Mouse (Mus musculus): ENCODE results near the gene Rad50. TPM values are rescaled to one million over a fixed set of nuclear protein-coding genes. Genes with fewer than 3 reads are reported as not detected.
A peak's percentile ranks its signal among the peaks of the same experiment; 100 is the strongest.

The Rad50 gene
- polyA plus RNA-seq, 2 experiments = 11.1 to 21.2 TPM

DNA sequence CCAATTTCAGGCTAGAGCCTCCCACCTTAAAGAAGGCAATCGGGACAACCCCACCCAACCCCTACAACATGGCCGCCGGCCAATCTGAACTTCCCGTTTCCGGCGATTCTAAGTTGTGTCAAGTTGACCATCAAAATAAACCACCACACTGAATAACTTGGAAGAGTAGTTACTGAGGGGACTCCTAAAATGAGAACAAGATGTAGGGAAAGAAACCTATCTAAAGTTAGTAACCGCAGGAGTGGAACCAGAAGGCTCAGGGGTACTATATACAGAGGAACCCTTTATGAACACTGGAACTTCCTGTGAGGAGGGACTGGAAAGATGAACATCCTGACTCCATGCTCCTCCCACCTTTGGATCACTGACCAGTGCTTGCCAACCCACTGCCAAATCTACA, 24.3 kb upstream of the Rad50 start:
- Histone ChIP-seq H3K9ac (ENCODE audit: low read depth, low read length, severe bottlenecking) (no peak overlapping the region), H3K36me3 (ENCODE audit: control insufficient read depth, insufficient read depth, low read length) (no peaks in the 10 kb centered on the region), H3K27me3 (ENCODE audit: control insufficient read depth, insufficient read depth, low read length) (no peaks in the 10 kb centered on the region), H3K27ac (replicated peaks; ENCODE audit: low read depth, low read length) (no peak overlapping the region), H3K4me1 (ENCODE audit: control insufficient read depth, insufficient read depth, low read length) (no peaks in the 10 kb centered on the region), H3K4me3 (replicated peaks; ENCODE audit: low read length) (no peak overlapping the region), H3K4me2 (replicated peaks; ENCODE audit: low read depth, low read length, severe bottlenecking) (no peak overlapping the region), H3K9me3 (ENCODE audit: control insufficient read depth, low read length) (no peaks in the 10 kb centered on the region)
- ATAC-seq (ENCODE audit: low FRiP score, low read depth) (no peak), DNase-seq (ENCODE audit: low spot score) (no peak)
- WGBS = 94% methylated on average over 7 of the region's 7 CpGs
- no peak for TF ChIP-seq POLR2A (IDR thresholded peaks at IDR 0.05; ENCODE audit: borderline replicate concordance, extremely low read depth, insufficient read depth, insufficient read length)

DNA sequence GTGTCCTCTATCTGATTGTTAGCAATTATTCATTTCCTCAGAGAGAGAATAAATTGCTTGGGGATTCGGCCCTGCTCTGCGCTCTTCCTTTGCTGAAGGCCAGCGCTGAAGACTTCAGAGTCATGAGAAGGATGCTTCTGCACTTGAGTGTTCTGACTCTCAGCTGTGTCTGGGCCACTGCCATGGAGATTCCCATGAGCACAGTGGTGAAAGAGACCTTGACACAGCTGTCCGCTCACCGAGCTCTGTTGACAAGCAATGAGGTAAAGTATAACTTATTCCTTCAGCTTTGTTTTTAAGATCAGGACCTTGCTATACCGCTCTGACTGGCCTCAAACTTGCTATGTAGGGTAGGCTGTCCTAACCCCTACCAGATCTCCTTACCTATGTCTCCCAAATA, 13.6 kb upstream of the Rad50 start, which contains the start of gene Il5:
Il5 (plus strand) TSS at position 80 of the 400 bp plus-strand sequence.
- ATAC-seq (ENCODE audit: low FRiP score, low read depth) (no peak), DNase-seq (ENCODE audit: low spot score) (no peak)
- TF ChIP-seq POLR2A (IDR thresholded peaks at IDR 0.05; ENCODE audit: borderline replicate concordance, extremely low read depth, insufficient read depth, insufficient read length) = no peak
- no peaks in the 10 kb centered on the region for H3K27me3 ChIP-seq (ENCODE audit: control insufficient read depth, insufficient read depth, low read length)
- no peak within 1 kb of the TSS for H3K4me3 ChIP-seq (replicated peaks; ENCODE audit: low read length)
- H3K4me1 ChIP-seq (ENCODE audit: control insufficient read depth, insufficient read depth, low read length) = no peaks in the 10 kb centered on the region
- no peak within 1 kb of the TSS for H3K9ac ChIP-seq (ENCODE audit: low read depth, low read length, severe bottlenecking)
- 86% methylated on average over 6 of the region's 6 CpGs for WGBS
- no peak within 1 kb of the TSS for H3K27ac ChIP-seq (replicated peaks; ENCODE audit: low read depth, low read length)
- H3K4me2 ChIP-seq (replicated peaks; ENCODE audit: low read depth, low read length, severe bottlenecking) = no peak within 1 kb of the TSS
- H3K9me3 ChIP-seq (ENCODE audit: control insufficient read depth, low read length) = no peaks in the 10 kb centered on the region
- H3K36me3 ChIP-seq (ENCODE audit: control insufficient read depth, insufficient read depth, low read length) = no peaks in the 10 kb centered on the region

DNA sequence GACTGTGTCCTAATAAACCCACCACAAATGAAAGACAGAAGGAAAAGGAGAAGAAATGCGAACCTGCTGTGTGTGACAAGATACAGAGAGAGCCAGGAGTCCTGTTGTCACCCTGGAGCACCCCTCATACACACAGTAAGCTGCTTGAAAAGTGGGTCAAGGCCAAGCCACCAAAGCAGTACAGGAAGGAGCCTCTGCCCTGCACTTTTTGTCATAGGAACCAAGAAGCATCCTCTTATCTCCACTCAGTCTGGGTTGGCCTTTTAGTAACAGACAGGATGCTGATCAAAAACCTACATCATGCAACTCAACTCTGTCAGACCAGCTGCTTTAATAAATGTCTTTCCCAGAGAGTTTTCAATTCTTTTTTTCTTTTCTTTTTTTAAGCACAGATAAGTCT, 12.6 kb upstream of the Rad50 start:
- H3K27me3 ChIP-seq (ENCODE audit: control insufficient read depth, insufficient read depth, low read length) = no peaks in the 10 kb centered on the region
- 75% methylated on average over 1 of the region's 1 CpGs for WGBS
- ATAC-seq (ENCODE audit: low FRiP score, low read depth) (no peak), DNase-seq (ENCODE audit: low spot score) (no peak)
- no peaks in the 10 kb centered on the region for H3K36me3 ChIP-seq (ENCODE audit: control insufficient read depth, insufficient read depth, low read length)
- no peaks in the 10 kb centered on the region for H3K4me1 ChIP-seq (ENCODE audit: control insufficient read depth, insufficient read depth, low read length)
- H3K27ac ChIP-seq (replicated peaks; ENCODE audit: low read depth, low read length) = no peak overlapping the region
- no peak overlapping the region for H3K9ac ChIP-seq (ENCODE audit: low read depth, low read length, severe bottlenecking)
- H3K4me3 ChIP-seq (replicated peaks; ENCODE audit: low read length) = no peak overlapping the region
- no peak for TF ChIP-seq POLR2A (IDR thresholded peaks at IDR 0.05; ENCODE audit: borderline replicate concordance, extremely low read depth, insufficient read depth, insufficient read length)
- no peaks in the 10 kb centered on the region for H3K9me3 ChIP-seq (ENCODE audit: control insufficient read depth, low read length)
- H3K4me2 ChIP-seq (replicated peaks; ENCODE audit: low read depth, low read length, severe bottlenecking) = no peak overlapping the region

DNA sequence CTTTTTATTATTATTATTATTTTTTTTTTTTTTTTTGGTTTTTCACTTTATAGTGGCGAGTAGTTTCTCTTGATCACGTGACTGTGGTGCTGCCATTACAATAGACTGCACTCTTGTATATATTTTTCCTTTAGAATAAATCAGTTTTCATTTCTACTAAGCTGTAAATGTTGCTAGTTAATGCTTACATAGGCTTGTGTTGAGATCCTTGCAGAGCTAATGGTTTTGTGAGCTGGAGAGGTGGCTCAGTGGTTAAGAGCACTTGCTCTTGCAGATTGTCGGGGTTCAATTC, 545 bp upstream of the Rad50 start:
- DNase-seq (ENCODE audit: low spot score) (no peak), ATAC-seq (ENCODE audit: low FRiP score, low read depth) (no peak; the same call in 1 of the 2 replicates)
- 77% methylated on average over 3 of the region's 3 CpGs for WGBS
- Histone ChIP-seq H3K4me2 (replicated peaks; ENCODE audit: low read depth, low read length, severe bottlenecking) (peak overlapping the region; percentile 86), H3K9me3 (ENCODE audit: control insufficient read depth, low read length) (no peaks in the 10 kb centered on the region), H3K9ac (ENCODE audit: low read depth, low read length, severe bottlenecking) (no peak overlapping the region), H3K4me1 (ENCODE audit: control insufficient read depth, insufficient read depth, low read length) (peaks cover 4% of the 10 kb centered on the region; the same call in 1 of the 2 replicates), H3K36me3 (ENCODE audit: control insufficient read depth, insufficient read depth, low read length) (peaks cover 6% of the 10 kb centered on the region; the same call in 1 of the 2 replicates), H3K27ac (replicated peaks; ENCODE audit: low read depth, low read length) (no peak overlapping the region), H3K27me3 (ENCODE audit: control insufficient read depth, insufficient read depth, low read length) (no peaks in the 10 kb centered on the region), H3K4me3 (replicated peaks; ENCODE audit: low read length) (peak overlapping the region; percentile 75)
- TF ChIP-seq POLR2A (IDR thresholded peaks at IDR 0.05; ENCODE audit: borderline replicate concordance, extremely low read depth, insufficient read depth, insufficient read length) = no peak

DNA sequence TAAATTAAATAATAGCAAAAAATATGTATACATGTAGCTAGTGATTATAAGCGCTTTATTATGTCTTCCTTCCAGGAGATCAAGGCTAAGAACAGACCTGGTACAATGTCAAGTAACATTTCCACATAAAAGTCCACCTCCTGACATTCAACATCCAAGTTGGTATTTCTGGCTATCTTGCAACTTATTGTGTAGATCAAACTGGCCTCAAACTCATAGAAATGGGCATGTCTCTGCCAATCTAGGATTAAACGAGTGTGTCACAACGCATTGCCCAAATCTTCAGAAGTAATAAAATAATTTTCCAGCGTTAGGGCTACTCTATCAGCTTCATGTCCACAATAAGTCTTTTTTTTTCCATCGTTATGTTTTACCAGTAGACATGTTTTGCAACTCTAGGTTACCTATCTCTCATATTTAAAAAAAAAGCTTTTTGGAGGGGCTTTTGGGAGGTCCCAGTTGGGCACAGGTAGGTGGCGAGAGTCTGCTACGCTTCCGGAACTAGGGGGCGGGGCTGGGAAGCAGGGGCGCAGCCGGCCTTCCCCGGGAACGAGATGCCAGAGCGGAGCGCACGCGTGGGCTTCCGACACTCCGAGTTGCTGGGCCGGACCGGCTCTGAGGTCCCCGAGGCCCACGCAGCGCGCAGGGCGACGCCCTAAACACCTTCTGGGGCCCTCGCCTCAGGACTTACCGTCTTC, 734 bp downstream of the Rad50 start:
- ATAC-seq (ENCODE audit: low FRiP score, low read depth) (peak; percentile 49; the same call in 1 of the 2 replicates), DNase-seq (ENCODE audit: low spot score) (peak; percentile 50)
- 9% methylated on average over 20 of the region's 29 CpGs for WGBS
- no peak for TF ChIP-seq POLR2A (IDR thresholded peaks at IDR 0.05; ENCODE audit: borderline replicate concordance, extremely low read depth, insufficient read depth, insufficient read length)
- H3K9ac ChIP-seq (ENCODE audit: low read depth, low read length, severe bottlenecking) = peak overlapping the region; percentile 75
- peaks cover 4% of the 10 kb centered on the region; the same call in 1 of the 2 replicates for H3K4me1 ChIP-seq (ENCODE audit: control insufficient read depth, insufficient read depth, low read length)
- peak overlapping the region; percentile 72 for H3K27ac ChIP-seq (replicated peaks; ENCODE audit: low read depth, low read length)
- peak overlapping the region; percentile 75 for H3K4me3 ChIP-seq (replicated peaks; ENCODE audit: low read length)
- peak overlapping the region; percentile 86 for H3K4me2 ChIP-seq (replicated peaks; ENCODE audit: low read depth, low read length, severe bottlenecking)
- no peaks in the 10 kb centered on the region for H3K27me3 ChIP-seq (ENCODE audit: control insufficient read depth, insufficient read depth, low read length)
- no peaks in the 10 kb centered on the region for H3K9me3 ChIP-seq (ENCODE audit: control insufficient read depth, low read length)
- H3K36me3 ChIP-seq (ENCODE audit: control insufficient read depth, insufficient read depth, low read length) = peaks cover 13% of the 10 kb centered on the region

Measured in limb, embryonic 14.5 days (tissue).